In genomic region chr7:121314521-121314920, GRCm38 (mm10) we compare ENCODE assay signal across 21 mouse cellular contexts.
"Had no signal": no experiment of that assay in that cellular context is flagged by ENCODE, and none has a peak within 500 bp of the region (broad histone marks: within the 10 kb centered on the region; RNA-seq: fewer than 3 reads in every experiment).

No protein-coding gene starts in this region.

- H3K4me2 ChIP-seq: limb, embryonic 12.5 days; limb, embryonic 15.5 days; liver, embryonic 11.5 days; lung, embryonic 14.5 days; midbrain, embryonic 13.5 days; stomach, embryonic 15.5 days had no signal

- H3K27me3 ChIP-seq: limb, embryonic 12.5 days; limb, embryonic 15.5 days; midbrain, embryonic 13.5 days; stomach, embryonic 15.5 days had no signal

- H3K4me1 ChIP-seq: stomach, embryonic 15.5 days had no signal

- H3K27ac ChIP-seq: layer of hippocampus, adult 2 months; limb, embryonic 12.5 days; limb, embryonic 15.5 days; liver, embryonic 14.5 days; macrophage; midbrain, embryonic 13.5 days; stomach, embryonic 15.5 days had no signal

- H3K4me3 ChIP-seq: layer of hippocampus, adult 2 months; limb, embryonic 12.5 days; limb, embryonic 15.5 days; midbrain, embryonic 13.5 days; stomach, embryonic 15.5 days had no signal

- H3K36me3 ChIP-seq: limb, embryonic 12.5 days; limb, embryonic 15.5 days; midbrain, embryonic 13.5 days; stomach, embryonic 15.5 days had no signal

- H3K9ac ChIP-seq: limb, embryonic 12.5 days; limb, embryonic 15.5 days; liver, embryonic 14.5 days; liver, postnatal 0 days; lung, embryonic 14.5 days; midbrain, embryonic 13.5 days; stomach, embryonic 15.5 days had no signal

- H3K9me3 ChIP-seq: limb, embryonic 12.5 days; limb, embryonic 15.5 days; stomach, embryonic 15.5 days had no signal

- ATAC-seq: intestine, embryonic 16.5 days; liver, postnatal 0 days; lung, postnatal 0 days; midbrain, embryonic 13.5 days; midbrain, embryonic 16.5 days had no signal

- DNase-seq: kidney, adult 18-20 months; kidney, adult 9 months; kidney, postnatal 14 days; kidney, postnatal 4 days; left cerebral cortex, postnatal 4 days; liver, postnatal 0 days; lung, embryonic 14.5 days; right cerebral cortex, postnatal 25 days; spleen, adult 18-20 months; thymus, postnatal 25 days had no signal
